Mouse (Mus musculus) forebrain, embryonic 16.5 days (tissue): ENCODE results near the gene Usp31. TPM values are rescaled to one million over a fixed set of nuclear protein-coding genes. Genes with fewer than 3 reads are reported as not detected.

ENCODE experiments used
- ATAC-seq: fragments of 200-750 bp; cut with Nextera tagmentation; 2 replicates; pipeline ENCODE4 v1.8.0; 2017; ENCODE audit warnings: mild to moderate bottlenecking, moderate library complexity
- H3K27ac ChIP-seq: fragments of 300-500 bp; sonication (generic); 2 replicates; pipeline ENCODE4 v1.5.1; 2014; ENCODE audit warnings: low read length, control low read depth
- H3K27me3 ChIP-seq: fragments of 300-500 bp; sonication (generic); replicated peaks from 2 replicates; pipeline ENCODE4 v1.6.1; 2014; ENCODE audit warnings: low read length; ENCODE audit not compliant: control insufficient read depth, insufficient read depth
- H3K36me3 ChIP-seq: fragments of 300-500 bp; sonication (generic); 2 replicates; pipeline ENCODE4 v1.6.1; 2014; ENCODE audit not compliant: control insufficient read depth, insufficient read depth
- H3K4me1 ChIP-seq: fragments of 300-500 bp; sonication (generic); replicated peaks from 2 replicates; pipeline ENCODE4 v1.6.1; 2014; ENCODE audit warnings: low read length; ENCODE audit not compliant: control insufficient read depth, insufficient read depth
- H3K4me2 ChIP-seq: fragments of 300-500 bp; sonication (generic); 2 replicates; pipeline ENCODE4 v1.6.1; 2014; ENCODE audit warnings: mild to moderate bottlenecking, low read length, control low read depth
- H3K4me3 ChIP-seq: fragments of 300-500 bp; sonication (generic); replicated peaks from 2 replicates; pipeline ENCODE4 v1.5.1; 2014; ENCODE audit warnings: mild to moderate bottlenecking, low read length, control low read depth
- H3K9ac ChIP-seq: fragments of 300-500 bp; sonication (generic); replicated peaks from 2 replicates; pipeline ENCODE4 v1.6.1; 2014; ENCODE audit warnings: low read depth, low read length, control low read depth
- H3K9me3 ChIP-seq: fragments of 300-500 bp; sonication (generic); 2 replicates; pipeline ENCODE4 v1.6.1; 2016; ENCODE audit warnings: low read length; ENCODE audit not compliant: control insufficient read depth
- WGBS: fragments of 180-500 bp; shearing (Covaris S2); extraction: QIAGEN DNeasy Blood & Tissue Kit; methylation state at CpG from one replicate; pipeline ENCODE4 v1.1.7; 2014; 5-methylcytosine and 5-hydroxymethylcytosine counted together
- polyA plus RNA-seq: library from polyadenylated mRNA; unstranded; fragments of >200 nt; fragmentation: Nextera tagmentation; extraction: Ambion mirVana; gene quantifications from 2 replicates; pipeline ENCODE4 v1.2.1, GENCODE M21; 2015

Usp31 gene
- polyA plus RNA-seq, 1 experiment from 2014 or later: 4.0 TPM

DNA sequence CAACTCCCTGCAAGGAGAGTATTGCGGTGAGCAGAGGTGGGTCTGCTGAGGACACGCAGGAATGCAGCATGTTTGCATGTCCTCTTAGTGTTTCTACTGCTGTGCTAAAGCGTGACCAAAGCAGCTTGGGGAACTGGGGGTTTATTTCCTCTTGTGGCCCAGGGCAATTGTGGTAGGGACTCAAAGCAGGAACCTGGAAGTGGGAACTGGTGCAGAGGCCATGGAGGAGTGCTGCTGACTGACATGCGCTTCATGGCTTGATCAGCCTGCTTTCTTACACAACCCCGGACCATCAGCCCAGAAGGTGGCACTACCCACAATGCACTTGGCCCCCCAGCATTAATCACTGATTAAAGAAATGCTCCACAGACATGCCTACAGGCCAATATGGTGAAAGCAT is 70.3 kb downstream of the Usp31 start:
- no peak for ATAC-seq
- Histone ChIP-seq H3K27me3 (no peaks in the 10 kb centered on the region), H3K9ac (no peak overlapping the region), H3K36me3 (no peaks in the 10 kb centered on the region), H3K4me2 (no peak overlapping the region), H3K4me1 (no peaks in the 10 kb centered on the region), H3K4me3 (no peak overlapping the region), H3K27ac (no peak overlapping the region), H3K9me3 (no peaks in the 10 kb centered on the region)
- WGBS: 83% methylated on average over 5 of the region's 5 CpGs

DNA sequence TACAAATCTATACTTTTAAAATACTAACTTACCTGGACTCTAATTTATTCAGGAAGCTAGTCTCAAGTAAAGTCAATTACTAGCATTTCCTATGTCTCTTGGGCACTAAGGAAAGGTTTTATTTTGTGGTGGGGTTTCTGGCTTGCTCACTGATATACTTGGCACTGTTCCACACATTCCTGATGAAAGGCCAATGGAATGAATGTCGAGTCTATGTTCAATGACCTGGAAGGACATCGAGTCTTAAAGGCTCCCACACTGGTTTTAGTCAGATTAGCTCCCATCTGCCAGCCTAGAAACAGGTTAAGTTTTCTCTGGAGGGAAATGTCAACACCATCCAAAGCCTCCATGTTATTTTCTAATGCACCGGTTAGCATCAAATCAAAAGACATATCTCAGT is 72.8 kb downstream of the Usp31 start:
- Histone ChIP-seq H3K9ac (no peak overlapping the region), H3K4me3 (no peak overlapping the region), H3K4me2 (no peak overlapping the region), H3K27ac (no peak overlapping the region), H3K27me3 (no peaks in the 10 kb centered on the region), H3K36me3 (no peaks in the 10 kb centered on the region), H3K9me3 (no peaks in the 10 kb centered on the region), H3K4me1 (no peaks in the 10 kb centered on the region)
- 44% methylated on average over 3 of the region's 3 CpGs for WGBS
- ATAC-seq: no peak

DNA sequence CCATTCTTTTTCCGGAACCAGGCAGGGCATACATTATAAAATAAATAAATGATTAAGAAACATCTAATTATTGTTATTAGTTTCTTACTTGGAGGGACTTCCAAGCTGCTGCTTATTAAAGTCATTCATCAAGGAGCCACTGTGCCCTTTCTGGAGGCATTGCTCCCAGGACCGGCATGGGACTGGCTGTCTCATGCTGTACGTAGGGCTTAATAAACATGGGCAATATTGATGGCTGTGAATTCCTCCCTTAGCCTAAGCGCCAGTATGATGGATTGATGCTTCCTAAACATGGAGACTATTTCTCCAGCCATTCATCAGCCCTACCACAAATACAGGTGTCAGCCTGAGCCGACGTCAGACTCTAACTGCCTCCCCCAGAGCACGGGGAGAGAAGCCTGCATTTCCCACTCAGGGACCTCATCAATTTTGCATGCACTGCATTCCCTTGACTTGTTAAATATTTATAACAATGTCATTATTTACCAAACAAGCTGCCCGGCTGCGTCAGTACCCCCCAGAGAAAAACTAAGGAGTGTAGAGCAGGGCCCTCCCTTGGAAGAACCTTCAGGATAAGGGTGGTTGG is 84.1 kb downstream of the Usp31 start:
- no peak overlapping the region for H3K27ac ChIP-seq
- no peaks in the 10 kb centered on the region for H3K36me3 ChIP-seq
- H3K9me3 ChIP-seq: no peaks in the 10 kb centered on the region
- ATAC-seq: no peak
- WGBS: 70% methylated on average over 9 of the region's 9 CpGs
- H3K4me2 ChIP-seq: no peak overlapping the region
- H3K27me3 ChIP-seq: no peaks in the 10 kb centered on the region
- no peak overlapping the region for H3K9ac ChIP-seq
- H3K4me1 ChIP-seq: no peaks in the 10 kb centered on the region
- no peak overlapping the region for H3K4me3 ChIP-seq

DNA sequence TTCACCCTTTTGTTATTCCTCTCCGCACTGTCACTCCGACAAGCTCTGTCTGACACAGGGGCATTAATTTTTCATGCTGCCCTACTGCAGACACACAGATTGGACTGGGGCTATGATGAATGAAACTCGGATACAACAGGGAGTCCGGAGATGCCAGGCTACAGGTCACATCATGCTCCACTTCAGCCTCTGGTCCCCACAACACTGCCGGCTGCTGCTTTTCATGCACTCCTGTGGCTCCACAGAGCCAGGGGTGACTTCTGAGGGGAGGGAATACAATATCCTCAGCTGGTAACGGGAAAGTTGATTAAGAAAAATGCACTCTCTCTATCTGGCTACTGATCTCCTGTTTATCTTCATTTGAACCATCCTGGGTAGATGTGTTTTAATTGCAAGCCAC is 84.6 kb downstream of the Usp31 start:
- H3K9me3 ChIP-seq: no peaks in the 10 kb centered on the region
- 60% methylated on average over 6 of the region's 6 CpGs for WGBS
- no peak overlapping the region for H3K27ac ChIP-seq
- ATAC-seq: no peak
- no peak overlapping the region for H3K4me2 ChIP-seq
- H3K9ac ChIP-seq: no peak overlapping the region
- H3K36me3 ChIP-seq: no peaks in the 10 kb centered on the region
- H3K4me1 ChIP-seq: no peaks in the 10 kb centered on the region
- H3K4me3 ChIP-seq: no peak overlapping the region
- no peaks in the 10 kb centered on the region for H3K27me3 ChIP-seq

DNA sequence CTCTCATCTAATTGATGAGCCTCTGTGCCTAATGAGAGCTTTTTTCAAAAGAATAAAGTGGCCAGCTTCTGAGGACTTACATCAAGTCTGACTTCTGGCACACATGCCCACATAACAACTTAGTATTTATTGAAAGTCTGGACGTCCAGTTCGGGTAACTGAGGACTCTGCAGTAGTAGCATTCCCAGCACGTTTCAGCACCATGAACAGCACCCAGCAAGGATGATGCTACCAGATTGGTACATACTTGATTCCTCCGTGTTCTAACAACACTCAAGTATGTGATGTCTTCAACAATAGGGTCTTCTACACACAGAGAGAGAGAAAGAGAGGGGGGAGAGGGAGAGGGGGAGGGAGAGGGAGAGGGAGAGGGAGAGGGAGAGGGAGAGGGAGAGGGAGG is 105.4 kb downstream of the Usp31 start:
- no peak for ATAC-seq

DNA sequence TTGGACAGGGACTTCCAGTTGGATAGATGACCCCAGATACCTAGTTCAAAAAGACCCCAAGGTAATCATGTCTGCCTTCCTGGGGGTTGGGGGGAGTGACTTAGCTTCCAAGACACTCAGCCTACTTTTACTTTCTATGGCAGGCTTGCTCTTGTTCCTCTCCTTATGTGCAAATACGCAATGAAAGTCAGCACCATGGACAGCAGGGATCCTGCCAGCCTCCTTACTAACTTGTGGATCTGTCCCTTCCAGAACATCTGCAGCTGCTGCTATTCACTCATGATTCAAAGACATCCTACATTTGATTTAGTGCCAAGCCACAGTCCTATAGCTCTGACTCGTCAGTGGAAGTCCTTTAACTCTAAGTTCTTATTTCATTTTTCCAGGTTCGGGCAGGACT is 110.7 kb downstream of the Usp31 start:
- 73% methylated on average over 3 of the region's 3 CpGs for WGBS

More for the DNA sequence above, 105.4 kb downstream of the Usp31 start:
- no peak overlapping the region for H3K27ac ChIP-seq
- H3K36me3 ChIP-seq: no peaks in the 10 kb centered on the region
- no peak overlapping the region for H3K9ac ChIP-seq
- WGBS: 22% methylated on average over 4 of the region's 4 CpGs
- H3K27me3 ChIP-seq: no peaks in the 10 kb centered on the region
- H3K4me1 ChIP-seq: no peaks in the 10 kb centered on the region
- H3K4me2 ChIP-seq: no peak overlapping the region
- H3K9me3 ChIP-seq: no peaks in the 10 kb centered on the region
- H3K4me3 ChIP-seq: no peak overlapping the region

DNA sequence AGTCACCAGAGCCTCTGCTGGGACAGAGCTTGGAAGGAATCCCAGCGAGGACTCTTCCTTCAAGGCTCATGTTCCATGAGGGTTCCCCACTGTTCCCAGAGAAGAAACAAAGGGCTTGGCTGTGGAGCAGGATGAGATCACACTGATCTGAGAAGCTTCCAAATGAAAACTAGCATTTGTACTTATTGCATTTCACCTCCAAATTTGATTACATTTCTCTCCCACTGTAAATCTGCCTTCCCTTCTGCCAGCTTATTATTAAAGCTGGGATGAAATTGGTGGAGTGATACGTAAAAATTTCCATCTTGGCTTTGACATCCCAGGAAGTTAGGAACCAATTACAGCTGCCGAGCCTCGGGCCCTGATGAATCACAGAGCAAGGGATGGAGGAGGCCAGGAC is 111.6 kb downstream of the Usp31 start:
- Histone ChIP-seq H3K9me3 (no peaks in the 10 kb centered on the region), H3K4me1 (no peaks in the 10 kb centered on the region), H3K27me3 (no peaks in the 10 kb centered on the region), H3K27ac (no peak overlapping the region), H3K4me3 (no peak overlapping the region), H3K9ac (no peak overlapping the region), H3K36me3 (no peaks in the 10 kb centered on the region), H3K4me2 (no peak overlapping the region)
- ATAC-seq: no peak
- WGBS: 73% methylated on average over 4 of the region's 4 CpGs

More for the DNA sequence above, 110.7 kb downstream of the Usp31 start:
- no peak overlapping the region for H3K9ac ChIP-seq
- no peak overlapping the region for H3K27ac ChIP-seq
- no peak overlapping the region for H3K4me3 ChIP-seq
- no peaks in the 10 kb centered on the region for H3K9me3 ChIP-seq
- no peaks in the 10 kb centered on the region for H3K4me1 ChIP-seq
- no peaks in the 10 kb centered on the region for H3K36me3 ChIP-seq
- H3K4me2 ChIP-seq: no peak overlapping the region
- ATAC-seq: no peak
- H3K27me3 ChIP-seq: no peaks in the 10 kb centered on the region

DNA sequence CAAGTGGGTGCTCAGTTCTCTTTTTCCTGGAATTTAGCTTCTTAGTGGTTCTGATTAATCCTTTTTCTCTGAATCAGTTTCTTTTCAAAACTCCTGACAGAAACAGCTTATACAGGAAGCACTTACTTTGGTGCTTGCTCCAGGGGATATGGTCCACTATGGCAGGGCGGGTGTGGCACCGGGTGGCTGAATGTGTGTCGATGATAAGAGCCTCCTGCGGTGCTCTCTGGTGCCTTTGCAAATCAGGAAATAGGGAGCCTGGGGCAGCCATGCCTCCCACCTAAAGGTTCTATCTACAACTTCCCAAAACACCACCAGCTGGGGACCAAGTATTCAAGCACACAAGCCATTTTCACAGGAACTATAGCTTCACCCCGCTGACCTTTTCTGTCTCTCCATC is 112.0 kb downstream of the Usp31 start:
- Histone ChIP-seq H3K27me3 (no peaks in the 10 kb centered on the region), H3K9me3 (no peaks in the 10 kb centered on the region), H3K36me3 (no peaks in the 10 kb centered on the region), H3K27ac (no peak overlapping the region), H3K4me1 (no peaks in the 10 kb centered on the region), H3K4me2 (no peak overlapping the region), H3K9ac (no peak overlapping the region), H3K4me3 (no peak overlapping the region)
- WGBS: 90% methylated on average over 5 of the region's 5 CpGs
- ATAC-seq: no peak

DNA sequence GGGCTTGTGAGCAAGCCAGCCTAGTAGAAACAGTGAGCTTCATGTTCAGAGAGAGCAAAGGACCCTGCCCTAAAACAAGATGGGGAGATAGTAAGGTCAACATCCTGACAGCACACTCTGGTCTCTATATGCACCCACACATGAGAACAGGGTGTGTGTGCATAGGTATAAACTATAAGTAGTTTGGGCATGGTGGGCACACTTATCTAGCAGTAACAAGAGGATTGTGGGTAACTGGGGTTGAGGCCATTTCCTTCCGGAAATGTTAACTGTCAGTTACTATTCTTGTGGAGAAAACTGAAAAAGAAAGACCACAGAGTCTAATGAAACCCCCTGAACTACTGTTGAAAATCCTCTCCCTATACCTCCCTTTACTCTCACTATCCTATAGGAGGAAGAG is 112.4 kb downstream of the Usp31 start:
- no peak for ATAC-seq
- Histone ChIP-seq H3K4me1 (no peaks in the 10 kb centered on the region), H3K9ac (no peak overlapping the region), H3K9me3 (no peaks in the 10 kb centered on the region), H3K27me3 (no peaks in the 10 kb centered on the region), H3K27ac (no peak overlapping the region), H3K36me3 (no peaks in the 10 kb centered on the region), H3K4me3 (no peak overlapping the region), H3K4me2 (no peak overlapping the region)
- 83% methylated on average over 1 of the region's 1 CpGs for WGBS
